ENCODE assay signal across 7 mouse cellular contexts in genomic region chr13:55190121-55190868, GRCm38 (mm10). TPM values are rescaled to one million over a fixed set of nuclear protein-coding genes. Genes with fewer than 3 reads are reported as not detected.
DNase-seq lines count a peak whose midpoint lies in the region; ATAC-seq and TF ChIP-seq lines count a peak whose summit lies in the region.

No protein-coding gene starts in this region.

- TF ChIP-seq CTCF in small intestine, adult 2 months (IDR thresholded peaks at IDR 0.05; ENCODE audit: extremely low read depth, insufficient read length, insufficient replicate concordance, low read depth, low read length), result peak; percentile 60; the same call in 1 of the 2 replicates

- H3K9ac ChIP-seq in intestine, embryonic 15.5 days, result peak overlapping the region; percentile 48
- H3K9ac ChIP-seq in midbrain, embryonic 12.5 days (replicated peaks), result peak overlapping the region; percentile 72

- peak; percentile 99 for DNase-seq in adrenal gland, adult 8-10 months
- peak; percentile 93 for DNase-seq in embryo, embryonic 11.5 days (ENCODE audit: low read depth, low spot score)
- peak; percentile 91 to 95 for DNase-seq in gastrocnemius, postnatal 36 days
- DNase-seq in left cerebral cortex, postnatal 4 days, result peak; percentile 97

- no peaks in the 10 kb centered on the region for H3K9me3 ChIP-seq in intestine, embryonic 15.5 days
- H3K9me3 ChIP-seq in midbrain, embryonic 12.5 days, result no peaks in the 10 kb centered on the region

- H3K27ac ChIP-seq in intestine, embryonic 15.5 days, result peak overlapping the region; percentile 94
- H3K27ac ChIP-seq in midbrain, embryonic 12.5 days (replicated peaks), result peak overlapping the region; percentile 92
- H3K27ac ChIP-seq in small intestine, adult 2 months (ENCODE audit: insufficient read depth, low read depth, low read length), result peak overlapping the region; percentile 97

- TF ChIP-seq POLR2A in small intestine, adult 2 months (IDR thresholded peaks at IDR 0.05; ENCODE audit: low read depth, low read length), result peak; percentile 39; the same call in 1 of the 2 replicates

- peak overlapping the region; percentile 79 for H3K4me2 ChIP-seq in intestine, embryonic 15.5 days (replicated peaks)
- H3K4me2 ChIP-seq in midbrain, embryonic 12.5 days (replicated peaks), result peak overlapping the region; percentile 68

- intact Hi-C loops in gastrocnemius, postnatal 36 days (cut with DNase I), result no loop called here
- intact Hi-C loops in left cerebral cortex, postnatal 4 days (cut with DNase I), result no loop called here

- peak; percentile 99 for ATAC-seq in intestine, embryonic 15.5 days
- ATAC-seq in midbrain, embryonic 12.5 days (ENCODE audit: low FRiP score, low read depth), result peak; percentile 99

- H3K4me3 ChIP-seq in intestine, embryonic 15.5 days (replicated peaks), result peak overlapping the region; percentile 41
- H3K4me3 ChIP-seq in midbrain, embryonic 12.5 days, result peak overlapping the region; percentile 46
- H3K4me3 ChIP-seq in small intestine, adult 2 months (ENCODE audit: low read depth, low read length), result peak overlapping the region; percentile 66

- no peaks in the 10 kb centered on the region for H3K36me3 ChIP-seq in intestine, embryonic 15.5 days
- H3K36me3 ChIP-seq in midbrain, embryonic 12.5 days, result no peaks in the 10 kb centered on the region
- H3K36me3 ChIP-seq in small intestine, adult 2 months (ENCODE audit: control insufficient read depth, insufficient read depth, low read length), result no peaks in the 10 kb centered on the region

- WGBS in intestine, embryonic 15.5 days, result 1% methylated on average over 34 of the region's 34 CpGs
- WGBS in midbrain, embryonic 12.5 days, result 3% methylated on average over 34 of the region's 34 CpGs
- 1% methylated on average over 34 of the region's 34 CpGs for WGBS in small intestine, adult 2 months

- no peaks in the 10 kb centered on the region for H3K27me3 ChIP-seq in intestine, embryonic 15.5 days (replicated peaks)
- H3K27me3 ChIP-seq in midbrain, embryonic 12.5 days, result no peaks in the 10 kb centered on the region; the same call in 1 of the 2 replicates
- H3K27me3 ChIP-seq in small intestine, adult 2 months (ENCODE audit: control insufficient read depth, insufficient read depth, low read length), result no peaks in the 10 kb centered on the region

- H3K4me1 ChIP-seq in intestine, embryonic 15.5 days (replicated peaks), result peaks cover 13% of the 10 kb centered on the region
- peaks cover 12% of the 10 kb centered on the region for H3K4me1 ChIP-seq in midbrain, embryonic 12.5 days
- H3K4me1 ChIP-seq in small intestine, adult 2 months (ENCODE audit: control insufficient read depth, insufficient read depth, insufficient read length, low read length), result peaks cover 7% of the 10 kb centered on the region; the same call in 1 of the 2 replicates

RNA-seq across cellular contexts. Expression of gene Nsd1, which starts 19.3 kb away (rescaled TPM):
- total RNA-seq in adrenal gland, adult 8-10 months (2022), result 100 to 1,000 TPM in 2 of 4 experiments, 10 to 100 TPM in 2; 84.9 to 139 (median 113) TPM
- 10 to 100 TPM; 45.7 to 50.8 TPM for total RNA-seq in gastrocnemius, postnatal 36 days (2021)
- 49.6 and 52.8 TPM in 2 replicates for polyA plus RNA-seq in intestine, embryonic 15.5 days (2015; fragmentation: Nextera tagmentation; extraction: Ambion mirVana)
- total RNA-seq in left cerebral cortex, postnatal 4 days (2021), result 100 to 1,000 TPM; 155 to 163 TPM
- polyA plus RNA-seq in midbrain, embryonic 12.5 days (2016; fragmentation: Nextera tagmentation; extraction: Ambion mirVana), result 81.7 and 83.6 TPM in 2 replicates
- polyA plus RNA-seq in small intestine, adult 2 months (2012; rRNA removed), result 6.9 and 16.3 TPM in 2 replicates

RNA-seq across cellular contexts. Expression of gene Fgfr4, which starts 37.9 kb away (rescaled TPM):
- 10 to 100 TPM; 19.0 to 63.2 (median 35.3) TPM for total RNA-seq in adrenal gland, adult 8-10 months (2022)
- 1 to 10 TPM; 2.3 to 2.9 TPM for total RNA-seq in gastrocnemius, postnatal 36 days (2021)
- 14.2 and 14.5 TPM in 2 replicates for polyA plus RNA-seq in intestine, embryonic 15.5 days (2015; fragmentation: Nextera tagmentation; extraction: Ambion mirVana)
- total RNA-seq in left cerebral cortex, postnatal 4 days (2021), result 1 to 10 TPM; 1.1 TPM
- 0.37 and 0.70 TPM in 2 replicates for polyA plus RNA-seq in midbrain, embryonic 12.5 days (2016; fragmentation: Nextera tagmentation; extraction: Ambion mirVana)
- 2.9 and 4.8 TPM in 2 replicates for polyA plus RNA-seq in small intestine, adult 2 months (2012; rRNA removed)

RNA-seq across cellular contexts. Expression of gene Gm17617, which starts 56.9 kb away (rescaled TPM):
- not detected for total RNA-seq in adrenal gland, adult 8-10 months (2022)
- total RNA-seq in gastrocnemius, postnatal 36 days (2021), result not detected
- polyA plus RNA-seq in intestine, embryonic 15.5 days (2015; fragmentation: Nextera tagmentation; extraction: Ambion mirVana), result not detected in 2 replicates
- total RNA-seq in left cerebral cortex, postnatal 4 days (2021), result not detected
- polyA plus RNA-seq in midbrain, embryonic 12.5 days (2016; fragmentation: Nextera tagmentation; extraction: Ambion mirVana), result not detected in 2 replicates
- polyA plus RNA-seq in small intestine, adult 2 months (2012; rRNA removed), result not detected in 2 replicates

Comparison
In these comparisons a context has a peak if more than half of its experiments do, and no peak if none do; other contexts are left out.
1. Peak in every context shown above with its lines: DNase-seq, ATAC-seq, H3K4me3 ChIP-seq and H3K27ac ChIP-seq.
2. RNA of gene Fgfr4, which starts 37.9 kb away (total RNA-seq): 19.0 to 63.2 TPM in adrenal gland, adult 8-10 months; 2.3 to 2.9 TPM in gastrocnemius, postnatal 36 days and 1.1 TPM in left cerebral cortex, postnatal 4 days; every median in the first group is over 4 times any median in the second.